Mouse (Mus musculus): ENCODE results near the gene H2al2a. TPM values are rescaled to one million over a fixed set of nuclear protein-coding genes. Genes with fewer than 3 reads are reported as not detected.
"Not testable (repeated sequence)": the region's sequence is repeated elsewhere in the genome, so short reads cannot be mapped to it uniquely, and the experiment has no call there.

Gene H2al2a
- total RNA-seq, 4 experiments from 2014 or later: not detected

DNA sequence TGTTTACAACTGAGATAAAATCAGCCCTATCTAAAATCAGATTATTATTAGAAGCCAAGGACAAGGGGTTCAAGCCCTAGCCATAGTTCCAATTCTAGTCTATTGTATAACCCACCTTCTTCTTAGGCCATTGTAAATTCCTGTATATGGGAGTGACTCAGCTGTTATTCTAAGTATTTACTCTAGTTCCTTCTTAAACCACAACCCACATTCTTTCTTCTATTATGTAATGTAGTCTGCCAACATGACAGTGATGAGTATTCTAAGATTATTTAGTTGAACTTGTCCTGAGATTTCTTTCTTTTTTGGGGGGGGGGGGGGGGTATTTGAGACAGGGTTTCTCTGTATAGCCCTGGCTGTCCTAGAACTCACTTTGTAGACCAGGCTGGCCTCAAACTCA is 19.1 kb downstream of the H2al2a start:
- DNase-seq (ENCODE audit: low spot score in 2 of 2): not testable (repeated sequence)

DNA sequence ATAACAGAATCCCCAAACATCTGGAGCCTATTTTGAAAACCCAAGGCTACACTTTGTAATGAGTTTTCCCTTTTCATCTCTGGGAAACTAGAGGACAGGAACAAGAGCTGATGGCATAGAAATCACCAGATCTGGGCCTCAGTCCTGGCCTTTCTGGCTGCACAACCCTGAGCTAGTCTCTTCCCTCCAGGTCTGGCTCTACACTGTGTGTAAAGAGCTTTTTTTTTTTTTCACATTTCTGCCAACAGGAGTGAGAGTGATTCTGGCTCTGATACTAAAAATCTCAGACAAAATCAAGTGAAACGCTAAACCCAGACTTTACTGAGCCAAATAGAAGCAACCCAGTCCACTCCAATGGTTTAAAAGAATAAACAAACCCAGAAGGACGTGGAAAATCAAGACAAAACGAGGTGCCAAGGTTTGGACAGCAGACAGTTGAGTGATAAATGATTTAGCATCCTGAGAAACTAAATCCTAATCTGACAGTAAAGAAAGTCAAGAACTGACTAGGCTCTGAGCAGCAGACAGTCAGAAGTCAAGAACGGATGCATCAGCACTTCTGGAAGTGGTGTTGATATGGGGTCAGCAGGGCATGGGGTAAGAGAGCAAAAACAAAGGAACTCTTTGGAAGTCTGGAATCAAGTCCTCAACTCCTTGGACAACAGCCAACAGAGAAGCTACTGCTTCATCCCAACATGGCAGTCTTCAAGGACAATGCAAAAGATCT is 21.0 kb downstream of the H2al2a start:
- DNase-seq (ENCODE audit: low spot score in 2 of 2): no peak

GRCm38 (mm10) chr2:17973868-17974440 is 22.8 kb downstream of the H2al2a start:
- no peak for DNase-seq (ENCODE audit: low spot score in 2 of 2)

DNA sequence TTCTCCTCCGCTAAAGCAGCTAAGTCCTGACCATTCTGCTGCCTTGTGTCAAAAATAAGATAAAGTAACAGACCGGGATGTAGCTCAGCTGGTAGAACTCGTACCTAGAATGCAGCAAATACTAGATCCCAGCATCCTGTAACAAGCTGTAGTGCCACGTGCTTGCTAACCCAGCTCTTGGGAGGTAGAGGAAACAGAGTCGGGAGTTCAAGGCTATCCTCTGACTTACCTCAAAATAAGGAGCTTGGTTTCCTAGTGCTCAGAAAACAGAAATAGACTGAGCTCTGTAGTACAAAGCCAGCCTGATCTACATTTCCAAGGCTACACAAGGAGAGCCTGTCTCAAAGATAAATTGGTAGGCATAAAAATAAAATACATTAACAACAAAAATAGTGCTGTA is 23.5 kb downstream of the H2al2a start:
- no peak for DNase-seq (ENCODE audit: low spot score in 2 of 2)

GRCm38 (mm10) chr2:17972843-17973242 is 23.9 kb downstream of the H2al2a start:
- DNase-seq (ENCODE audit: low spot score in 2 of 2): no peak

GRCm38 (mm10) chr2:17971407-17971806 is 25.4 kb downstream of the H2al2a start:
- no peak for DNase-seq (ENCODE audit: low spot score in 2 of 2)

DNA sequence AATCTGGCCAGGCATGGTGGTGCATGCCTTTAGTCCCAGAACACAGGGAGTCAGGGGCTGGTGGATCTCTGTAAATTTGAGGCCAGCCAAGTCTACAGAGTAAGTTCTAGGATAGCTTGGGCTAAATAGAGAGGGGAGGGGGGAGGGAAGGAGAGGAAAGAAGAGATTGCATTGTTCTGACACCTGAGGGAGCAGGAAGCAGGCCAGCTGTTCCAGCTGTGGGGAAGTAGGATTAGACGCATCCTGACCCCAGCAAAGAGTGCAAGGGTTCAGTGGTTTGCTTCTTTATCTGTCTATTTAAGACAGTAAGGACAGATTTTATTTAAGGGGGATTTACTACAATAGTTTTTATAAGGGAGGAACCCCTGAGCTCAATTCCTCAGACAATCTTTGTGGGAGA is 26.1 kb downstream of the H2al2a start:
- DNase-seq (ENCODE audit: low spot score in 2 of 2): no peak

- no peak for DNase-seq (ENCODE audit: low spot score in 2 of 2)
Observed at GRCm38 (mm10) chr2:17970187-17970586, 26.6 kb downstream of the H2al2a start.

GRCm38 (mm10) chr2:17968571-17968970 is 28.2 kb downstream of the H2al2a start:
- no peak for DNase-seq (ENCODE audit: low spot score in 2 of 2)

DNA sequence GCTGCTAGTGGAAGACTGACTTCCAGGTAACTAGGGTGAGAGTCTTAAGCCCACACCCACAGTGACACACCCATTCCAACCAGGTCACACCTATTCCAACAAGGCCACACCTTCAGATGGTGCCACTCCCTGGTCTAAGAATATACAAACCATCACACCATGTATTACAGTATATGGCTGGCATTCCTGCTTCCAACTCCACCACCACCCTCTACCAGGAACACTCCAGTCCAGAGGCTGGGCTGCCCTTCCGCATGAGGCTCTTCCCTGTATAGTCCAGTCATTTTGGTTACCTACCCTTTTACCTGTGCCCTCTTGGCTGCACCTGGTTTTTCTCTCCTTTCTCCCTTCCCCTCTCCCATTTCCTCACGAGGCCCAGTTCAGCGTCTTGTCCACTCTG is 28.7 kb downstream of the H2al2a start:
- DNase-seq (ENCODE audit: low spot score in 2 of 2): not testable (repeated sequence)

DNA sequence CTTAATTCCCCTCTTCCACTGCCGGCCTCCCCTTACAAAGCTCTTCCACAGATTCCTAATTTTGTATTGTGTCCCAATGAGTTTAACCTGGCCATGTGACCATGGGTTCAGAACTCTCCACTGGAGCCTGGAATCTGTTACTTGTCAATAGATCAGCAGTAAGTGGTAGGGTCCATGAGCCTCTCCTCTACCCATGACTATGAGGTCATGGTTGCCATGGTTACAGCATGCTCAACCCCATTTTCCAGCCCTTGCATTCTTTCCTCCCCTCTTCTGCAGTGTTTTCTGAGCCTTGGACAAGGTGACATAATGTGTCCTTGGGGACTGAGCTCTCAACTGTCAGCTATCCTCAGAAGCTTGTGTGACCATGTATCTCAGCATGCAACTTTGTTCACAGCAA is 37.3 kb downstream of the H2al2a start:
- DNase-seq (ENCODE audit: low spot score in 2 of 2): no peak

DNA sequence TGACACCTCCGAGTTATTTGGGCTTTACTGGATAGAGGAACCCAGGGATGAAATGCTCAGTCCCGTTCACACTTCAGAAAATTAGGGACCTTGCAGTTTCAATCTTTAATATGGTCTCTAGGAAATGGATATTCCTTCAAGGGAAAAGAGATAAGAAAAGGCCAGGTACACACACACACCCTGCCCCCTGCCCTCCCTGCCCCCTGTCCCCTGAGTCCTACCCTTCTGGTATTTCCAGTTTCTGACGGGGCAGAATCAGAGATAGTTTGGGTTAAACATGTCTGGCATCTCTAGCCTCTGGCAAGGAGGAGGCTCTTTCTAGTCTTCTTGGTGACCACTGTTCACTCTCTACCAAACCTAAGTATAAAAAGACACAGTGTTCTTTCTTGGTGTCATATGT is 49.9 kb downstream of the H2al2a start:
- no peak for DNase-seq (ENCODE audit: low spot score in 2 of 2)

Other genes starting within 250 kb of the H2al2a start
- gene A930004D18Rik, start 40.8 kb upstream of the H2al2a start, total RNA-seq (2022): under 1 TPM in 2 of 4 experiments, not detected in 2; 0.17 to 0.38 TPM
- gene Skida1, start 52.1 kb upstream of the H2al2a start, total RNA-seq (2022): under 1 TPM; 0.07 to 0.34 (median 0.13) TPM
- 10 to 100 TPM; 17.3 to 22.4 (median 20.5) TPM for gene Mllt10, start 58.3 kb upstream of the H2al2a start, total RNA-seq (2022)